Mouse (Mus musculus): ENCODE data around the gene Cpne4.
A peak's percentile ranks its signal among the peaks of the same experiment; 100 is the strongest.

Gene Cpne4

DNA sequence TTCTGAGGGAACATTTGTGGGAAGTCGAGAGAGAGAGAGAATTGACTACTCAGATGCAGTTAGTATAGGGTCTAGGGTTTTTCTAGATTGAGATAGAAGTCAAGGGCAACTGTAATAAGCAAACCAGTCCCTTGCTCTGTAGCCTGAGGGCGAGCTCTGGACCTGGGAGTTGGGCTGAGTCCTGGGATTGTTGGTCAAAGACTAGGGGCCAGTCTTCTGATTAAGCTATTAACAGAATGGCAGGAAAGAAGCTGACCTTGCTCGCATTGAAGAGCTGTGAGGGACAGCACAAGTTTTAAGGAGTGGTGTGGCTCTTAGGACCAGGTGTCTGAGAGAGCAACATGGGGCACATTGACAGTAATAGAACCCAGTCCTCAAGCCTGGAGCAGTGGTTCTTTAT is 140.0 kb downstream of the Cpne4 start:
- ATAC-seq (ENCODE audit: low TSS enrichment): no peak

DNA sequence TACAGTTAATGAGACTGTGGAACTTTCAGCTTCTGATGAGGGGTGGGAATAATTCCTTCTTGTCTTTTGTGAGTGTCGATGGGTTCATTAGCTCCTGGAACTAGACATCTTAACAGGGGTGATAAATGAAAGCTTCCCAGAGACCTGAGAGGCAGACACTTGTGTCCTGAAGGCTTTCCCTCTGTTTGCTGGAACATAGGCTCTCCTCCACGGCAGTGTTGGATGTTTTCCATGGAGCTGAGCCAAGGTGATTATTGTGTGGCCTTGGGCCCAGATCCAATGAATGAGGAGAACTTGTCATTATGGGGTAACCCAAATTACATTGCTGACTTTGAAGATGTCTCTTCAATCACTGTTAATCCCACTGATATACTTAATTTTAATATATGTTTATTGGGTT is 146.1 kb downstream of the Cpne4 start:
- no peak for ATAC-seq (ENCODE audit: low TSS enrichment)

GRCm38 (mm10) chr9:104710831-104711230 is 163.7 kb downstream of the Cpne4 start:
- peak; percentile 47; the same call in 1 of the 2 replicates for ATAC-seq (ENCODE audit: low TSS enrichment)

- ATAC-seq (ENCODE audit: low TSS enrichment): no peak
Measured at GRCm38 (mm10) chr9:104725311-104725710, 178.2 kb downstream of the Cpne4 start.

- ATAC-seq (ENCODE audit: low TSS enrichment): peak; percentile 86
Measured at GRCm38 (mm10) chr9:104742661-104743380, 195.7 kb downstream of the Cpne4 start.

DNA sequence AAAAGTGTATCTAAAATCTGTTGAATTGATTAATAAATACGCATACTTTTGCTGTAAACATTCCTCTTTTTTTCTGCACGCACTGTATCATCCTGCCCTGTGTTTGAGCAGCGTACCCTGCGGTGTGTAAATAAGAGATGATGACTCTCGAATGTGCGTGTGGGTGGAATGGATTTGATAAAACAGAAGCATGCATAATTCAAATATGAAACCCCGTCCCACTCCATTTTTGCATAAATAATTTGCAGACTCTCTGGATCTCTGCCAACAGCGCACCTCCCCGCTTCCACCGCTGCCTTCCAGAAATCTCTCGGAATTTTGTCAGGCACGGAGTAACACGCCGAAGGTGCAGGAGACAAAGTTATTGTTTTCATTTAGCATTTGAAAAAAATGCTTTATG is 208.4 kb downstream of the Cpne4 start:
- ATAC-seq (ENCODE audit: low TSS enrichment): no peak

- peak; percentile 77; the same call in 1 of the 2 replicates for ATAC-seq (ENCODE audit: low TSS enrichment)
Measured at GRCm38 (mm10) chr9:104760031-104760430, 212.9 kb downstream of the Cpne4 start.

GRCm38 (mm10) chr9:104776198-104776815 is 229.2 kb downstream of the Cpne4 start:
- peak; percentile 57; the same call in 1 of the 2 replicates for ATAC-seq (ENCODE audit: low TSS enrichment)

GRCm38 (mm10) chr9:104777135-104777534 is 230.0 kb downstream of the Cpne4 start:
- peak; percentile 60 for ATAC-seq (ENCODE audit: low TSS enrichment)

GRCm38 (mm10) chr9:104777780-104778179 is 230.7 kb downstream of the Cpne4 start:
- 0 out of 2 replicates have a peak, but pooled peaks have one; percentile 25 for ATAC-seq (ENCODE audit: low TSS enrichment)

GRCm38 (mm10) chr9:104796601-104797000 is 249.5 kb downstream of the Cpne4 start:
- peak; percentile 59 for ATAC-seq (ENCODE audit: low TSS enrichment)

GRCm38 (mm10) chr9:104804776-104805175 is 257.7 kb downstream of the Cpne4 start:
- ATAC-seq (ENCODE audit: low TSS enrichment): no peak

DNA sequence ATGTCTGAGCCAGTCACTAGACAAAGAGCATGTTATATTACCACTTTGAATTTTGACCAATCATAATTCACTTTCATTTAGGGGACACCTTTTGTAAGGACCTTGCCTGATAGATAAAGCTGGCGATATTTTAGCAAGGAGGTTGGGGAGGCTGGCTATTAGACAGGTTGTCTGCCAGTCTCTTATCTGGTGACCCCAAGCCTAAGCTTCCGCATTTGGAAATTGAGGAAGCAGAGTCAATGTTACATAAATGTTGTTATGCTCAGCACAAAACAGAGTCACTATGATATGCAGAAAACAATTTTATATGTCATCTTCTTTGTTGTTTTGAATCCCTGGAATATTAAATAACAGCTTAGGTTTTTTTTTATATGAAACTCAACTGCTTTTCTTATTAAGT is 267.6 kb downstream of the Cpne4 start:
- ATAC-seq (ENCODE audit: low TSS enrichment): no peak

GRCm38 (mm10) chr9:104828646-104829045 is 281.6 kb downstream of the Cpne4 start:
- no peak for ATAC-seq (ENCODE audit: low TSS enrichment)

DNA sequence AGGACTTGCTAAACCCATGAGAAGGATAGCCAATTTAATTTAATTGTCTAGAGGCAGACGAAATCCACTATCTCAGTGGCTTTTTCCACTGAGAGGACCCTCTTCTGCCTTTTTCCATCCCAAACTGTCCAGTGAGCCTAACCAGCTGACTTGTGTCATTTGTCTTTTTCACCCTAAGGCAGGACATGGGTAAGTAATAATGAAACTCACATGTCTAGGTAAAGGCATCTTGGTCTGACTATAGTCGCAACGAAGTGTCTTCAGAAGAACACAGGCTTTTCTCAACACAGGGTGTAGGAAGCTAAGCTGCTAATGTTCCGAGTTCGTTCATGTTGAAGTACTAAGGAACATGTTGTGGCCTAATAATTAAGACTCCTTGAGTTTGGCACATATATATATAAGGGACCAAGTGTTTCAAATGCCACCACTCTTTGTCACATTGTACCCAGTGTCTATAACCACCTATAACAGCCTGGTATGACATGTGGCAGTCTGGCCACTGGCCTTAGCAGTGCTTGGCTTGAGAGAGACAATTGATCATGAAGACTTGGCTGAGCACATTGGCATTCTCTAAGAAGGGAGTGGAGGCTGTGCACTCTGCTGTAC is 286.0 kb downstream of the Cpne4 start:
- no peak for ATAC-seq (ENCODE audit: low TSS enrichment)

DNA sequence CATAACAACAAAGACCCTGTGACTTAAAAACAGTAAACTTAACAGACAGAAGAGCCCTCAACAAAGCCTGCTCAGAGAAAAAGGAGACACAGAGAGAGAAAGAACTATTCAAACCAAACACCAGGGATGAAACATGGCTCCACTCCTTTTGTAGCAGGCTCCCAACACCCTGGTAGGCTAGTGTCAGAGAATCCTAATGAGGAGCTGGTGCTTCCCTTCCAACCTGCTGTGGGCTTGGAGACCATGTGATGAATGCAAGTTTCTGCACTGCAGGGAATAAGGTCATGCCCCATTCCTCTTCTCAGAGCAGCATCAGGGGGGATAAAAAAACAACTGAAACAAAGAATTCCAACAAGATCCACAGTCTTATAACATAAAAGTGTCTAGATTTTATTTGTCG is 290.8 kb downstream of the Cpne4 start:
- no peak for ATAC-seq (ENCODE audit: low TSS enrichment)

GRCm38 (mm10) chr9:104841278-104841677 is 294.2 kb downstream of the Cpne4 start:
- peak; percentile 88 for ATAC-seq (ENCODE audit: low TSS enrichment)

GRCm38 (mm10) chr9:104845226-104845930 is 298.3 kb downstream of the Cpne4 start:
- no peak for ATAC-seq (ENCODE audit: low TSS enrichment)

- no peak for ATAC-seq (ENCODE audit: low TSS enrichment)
Measured at GRCm38 (mm10) chr9:104853701-104854100, 306.6 kb downstream of the Cpne4 start.

DNA sequence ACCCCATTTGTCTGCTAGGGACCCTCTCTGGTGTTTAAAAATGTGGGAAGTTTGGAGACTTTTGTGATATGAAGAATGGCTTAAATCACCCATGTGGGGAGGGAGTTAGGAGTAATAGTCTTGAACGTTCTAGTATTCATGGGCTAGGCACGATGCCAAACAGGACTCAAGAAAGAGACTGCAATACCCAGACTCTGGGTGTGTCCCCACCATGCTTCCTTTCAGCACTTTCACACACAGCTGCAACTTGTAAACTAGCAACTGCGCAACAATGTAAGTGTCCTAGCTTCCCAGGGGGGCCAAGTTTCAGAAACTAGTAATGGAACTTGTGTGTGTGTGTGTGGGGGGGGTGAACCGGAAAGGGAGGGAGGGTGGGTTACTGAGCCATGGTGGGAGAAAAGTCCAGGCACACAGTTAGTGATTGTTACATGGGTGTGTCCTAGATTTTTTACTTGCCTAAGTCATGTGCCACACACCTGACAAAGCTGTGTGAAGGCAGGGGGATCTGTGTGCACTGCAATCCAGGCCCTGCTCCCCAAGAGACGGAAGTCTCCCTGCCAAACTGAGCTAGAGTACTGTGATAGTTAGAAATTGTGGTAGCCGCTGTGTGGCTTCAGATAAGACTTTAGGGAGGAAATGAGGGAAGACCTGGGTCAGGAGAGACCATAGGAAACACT is 307.3 kb downstream of the Cpne4 start:
- ATAC-seq (ENCODE audit: low TSS enrichment): no peak

GRCm38 (mm10) chr9:104865830-104866229 is 318.7 kb downstream of the Cpne4 start:
- ATAC-seq (ENCODE audit: low TSS enrichment): no peak

DNA sequence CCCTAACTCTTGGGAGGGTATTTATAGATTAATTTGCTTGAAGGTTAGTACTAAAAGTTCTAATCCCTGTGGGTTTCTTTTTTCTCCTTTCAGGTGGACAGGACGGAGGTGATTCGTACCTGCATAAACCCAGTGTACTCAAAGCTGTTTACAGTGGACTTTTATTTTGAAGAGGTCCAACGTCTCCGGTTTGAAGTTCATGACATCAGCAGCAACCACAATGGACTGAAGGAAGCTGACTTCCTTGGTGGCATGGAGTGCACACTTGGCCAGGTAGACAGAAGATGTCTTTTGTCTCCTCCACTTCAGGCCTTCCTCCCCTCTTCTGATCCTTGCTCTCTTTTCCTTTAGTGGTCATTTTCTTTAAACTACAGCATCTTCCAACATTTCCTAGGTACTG is 325.5 kb downstream of the Cpne4 start:
- no peak for ATAC-seq (ENCODE audit: low TSS enrichment)
